Mouse (Mus musculus) small intestine, adult 2 months (tissue): ENCODE results near the gene Fam131c.

Experiments
- CTCF ChIP-seq: fragments of 200-500 bp; IDR thresholded peaks from 2 replicates; pipeline ENCODE4 v1.5.1; 2012; ENCODE audit warnings: low read depth, mild to moderate bottlenecking, control low read depth, inconsistent platforms, low read length, moderate library complexity, mixed read lengths; ENCODE audit not compliant: insufficient replicate concordance, insufficient read length; ENCODE audit errors: extremely low read depth
- POLR2A ChIP-seq: fragments of 200-500 bp; IDR thresholded peaks from 2 replicates; pipeline ENCODE4 v1.6.1; 2012; ENCODE audit warnings: low read depth, mild to moderate bottlenecking, control low read depth, inconsistent platforms, low read length, moderate library complexity

- no peak for TF ChIP-seq CTCF
- no peak for TF ChIP-seq POLR2A
Observed at GRCm38 (mm10) chr4:141336196-141336595, 31.8 kb upstream of the Fam131c start.
